Mouse (Mus musculus) lung, embryonic 16.5 days (tissue): ENCODE measurements around the gene Pkd1l2. TPM values are rescaled to one million over a fixed set of nuclear protein-coding genes. Genes with fewer than 3 reads are reported as not detected.

Experiments used
- ATAC-seq: fragments of 200-750 bp; cut with Nextera tagmentation; 2 replicates; pipeline ENCODE4 v1.8.0; 2017; ENCODE audit warnings: low read depth, mild to moderate bottlenecking, moderate library complexity
- H3K27ac ChIP-seq: fragments of 300-500 bp; sonication (generic); 2 replicates; pipeline ENCODE4 v1.5.1; 2014; ENCODE audit warnings: mild to moderate bottlenecking, control low read depth, low read length
- H3K27me3 ChIP-seq: fragments of 300-500 bp; sonication (generic); 2 replicates; pipeline ENCODE4 v1.6.1; 2014; ENCODE audit warnings: low read depth, low read length, mixed read lengths; ENCODE audit not compliant: control insufficient read depth, insufficient read depth
- H3K36me3 ChIP-seq: fragments of 300-500 bp; sonication (generic); 2 replicates; pipeline ENCODE4 v1.6.1; 2014; ENCODE audit warnings: low read length; ENCODE audit not compliant: control insufficient read depth, insufficient read depth
- H3K4me1 ChIP-seq: fragments of 300-500 bp; sonication (generic); replicated peaks from 2 replicates; pipeline ENCODE4 v1.6.1; 2014; ENCODE audit warnings: low read length, mixed read lengths; ENCODE audit not compliant: control insufficient read depth, insufficient read depth
- H3K4me2 ChIP-seq: fragments of 300-500 bp; sonication (generic); 2 replicates; pipeline ENCODE4 v1.6.1; 2014; ENCODE audit warnings: low read depth, low read length, control low read depth
- H3K4me3 ChIP-seq: fragments of 300-500 bp; sonication (generic); 2 replicates; pipeline ENCODE4 v1.5.1; 2014; ENCODE audit warnings: mild to moderate bottlenecking, low read length, control low read depth
- H3K9ac ChIP-seq: fragments of 300-500 bp; sonication (generic); 2 replicates; pipeline ENCODE4 v1.6.1; 2014; ENCODE audit warnings: low read length, control low read depth
- H3K9me3 ChIP-seq: fragments of 300-500 bp; sonication (generic); 2 replicates; pipeline ENCODE4 v1.6.1; 2016; ENCODE audit warnings: low read length; ENCODE audit not compliant: control insufficient read depth
- WGBS: fragments of 180-500 bp; shearing (Covaris S2); extraction: QIAGEN DNeasy Blood & Tissue Kit; methylation state at CpG from one replicate; pipeline ENCODE4 v1.1.7; 2014; 5-methylcytosine and 5-hydroxymethylcytosine counted together
- polyA plus RNA-seq: library from polyadenylated mRNA; unstranded; fragments of >200 nt; fragmentation: Nextera tagmentation; extraction: Ambion mirVana; gene quantifications from 2 replicates; pipeline ENCODE4 v1.2.1, GENCODE M21; 2015

The Pkd1l2 gene
- polyA plus RNA-seq, result not detected in 2 replicates

- H3K4me2 ChIP-seq, result no peak within 1 kb of the TSS
- no peaks in the 10 kb centered on the region for H3K36me3 ChIP-seq
- H3K27ac ChIP-seq, result no peak within 1 kb of the TSS
- WGBS, result 72% methylated on average over 8 of the region's 8 CpGs
- no peak within 1 kb of the TSS for H3K9ac ChIP-seq
- no peaks in the 10 kb centered on the region; the same call in 1 of the 2 replicates for H3K4me1 ChIP-seq
- H3K27me3 ChIP-seq, result no peaks in the 10 kb centered on the region
- no peak for ATAC-seq
- no peaks in the 10 kb centered on the region for H3K9me3 ChIP-seq
- H3K4me3 ChIP-seq, result no peak within 1 kb of the TSS
These were observed at the start of gene Pkd1l2 for GRCm38 (mm10) chr8:117082399-117082872. Gene Pkd1l2 (minus strand): TSS chr8:117082449.

- no peak for ATAC-seq
- no peaks in the 10 kb centered on the region for H3K36me3 ChIP-seq
- H3K9me3 ChIP-seq, result no peaks in the 10 kb centered on the region
- H3K4me2 ChIP-seq, result no peak overlapping the region
- WGBS, result 82% methylated on average over 8 of the region's 8 CpGs
- H3K4me3 ChIP-seq, result no peak overlapping the region
- H3K27me3 ChIP-seq, result no peaks in the 10 kb centered on the region
- H3K4me1 ChIP-seq, result no peaks in the 10 kb centered on the region; the same call in 1 of the 2 replicates
- no peak overlapping the region for H3K9ac ChIP-seq
- H3K27ac ChIP-seq, result no peak overlapping the region
These were observed 44.8 kb upstream of the Pkd1l2 start for GRCm38 (mm10) chr8:117127063-117127462.

GRCm38 (mm10) chr8:117126411-117126810 lies 44.2 kb upstream of the Pkd1l2 start:
- Histone ChIP-seq H3K9ac (no peak overlapping the region), H3K36me3 (no peaks in the 10 kb centered on the region), H3K4me2 (no peak overlapping the region), H3K27ac (no peak overlapping the region), H3K27me3 (no peaks in the 10 kb centered on the region), H3K4me3 (no peak overlapping the region), H3K4me1 (no peaks in the 10 kb centered on the region; the same call in 1 of the 2 replicates), H3K9me3 (no peaks in the 10 kb centered on the region)
- ATAC-seq, result no peak
- WGBS, result 92% methylated on average over 3 of the region's 3 CpGs

- no peak overlapping the region for H3K9ac ChIP-seq
- no peak overlapping the region for H3K27ac ChIP-seq
- no peak for ATAC-seq
- no peaks in the 10 kb centered on the region; the same call in 1 of the 2 replicates for H3K4me1 ChIP-seq
- no peaks in the 10 kb centered on the region for H3K27me3 ChIP-seq
- no peaks in the 10 kb centered on the region for H3K36me3 ChIP-seq
- H3K4me2 ChIP-seq, result no peak overlapping the region
- H3K9me3 ChIP-seq, result no peaks in the 10 kb centered on the region
- 86% methylated on average over 3 of the region's 3 CpGs for WGBS
- no peak overlapping the region for H3K4me3 ChIP-seq
These were observed 43.6 kb upstream of the Pkd1l2 start for GRCm38 (mm10) chr8:117125854-117126253.

GRCm38 (mm10) chr8:117123850-117124633 lies 41.8 kb upstream of the Pkd1l2 start:
- peak; percentile 82 for ATAC-seq
- H3K4me3 ChIP-seq, result no peak overlapping the region
- WGBS, result 62% methylated on average over 13 of the region's 13 CpGs

GRCm38 (mm10) chr8:117121277-117121676 lies 39.0 kb upstream of the Pkd1l2 start:
- no peak overlapping the region for H3K4me3 ChIP-seq
- no peak overlapping the region for H3K9ac ChIP-seq
- H3K36me3 ChIP-seq, result no peaks in the 10 kb centered on the region
- 62% methylated on average over 8 of the region's 8 CpGs for WGBS
- no peaks in the 10 kb centered on the region; the same call in 1 of the 2 replicates for H3K4me1 ChIP-seq
- no peak overlapping the region for H3K4me2 ChIP-seq
- H3K9me3 ChIP-seq, result no peaks in the 10 kb centered on the region
- no peak overlapping the region for H3K27ac ChIP-seq
- ATAC-seq, result no peak; the same call in 1 of the 2 replicates
- H3K27me3 ChIP-seq, result no peaks in the 10 kb centered on the region

More at GRCm38 (mm10) chr8:117123850-117124633, 41.8 kb upstream of the Pkd1l2 start:
- Histone ChIP-seq H3K27me3 (no peaks in the 10 kb centered on the region), H3K9me3 (no peaks in the 10 kb centered on the region), H3K4me1 (no peaks in the 10 kb centered on the region; the same call in 1 of the 2 replicates), H3K9ac (no peak overlapping the region), H3K4me2 (no peak overlapping the region), H3K27ac (no peak overlapping the region), H3K36me3 (no peaks in the 10 kb centered on the region)

GRCm38 (mm10) chr8:117118409-117118808 lies 36.2 kb upstream of the Pkd1l2 start:
- WGBS, result 80% methylated on average over 9 of the region's 9 CpGs
- H3K27ac ChIP-seq, result no peak overlapping the region
- H3K9ac ChIP-seq, result no peak overlapping the region
- no peak overlapping the region for H3K4me3 ChIP-seq
- no peaks in the 10 kb centered on the region for H3K9me3 ChIP-seq
- H3K4me1 ChIP-seq, result peaks cover 8% of the 10 kb centered on the region; the same call in 1 of the 2 replicates
- H3K4me2 ChIP-seq, result no peak overlapping the region
- no peaks in the 10 kb centered on the region for H3K36me3 ChIP-seq
- no peaks in the 10 kb centered on the region for H3K27me3 ChIP-seq
- no peak for ATAC-seq

GRCm38 (mm10) chr8:117116534-117116933 lies 34.3 kb upstream of the Pkd1l2 start:
- Histone ChIP-seq H3K4me2 (no peak overlapping the region), H3K36me3 (no peaks in the 10 kb centered on the region), H3K4me3 (no peak overlapping the region), H3K9me3 (no peaks in the 10 kb centered on the region), H3K4me1 (peaks cover 8% of the 10 kb centered on the region; the same call in 1 of the 2 replicates), H3K27ac (no peak overlapping the region), H3K27me3 (no peaks in the 10 kb centered on the region), H3K9ac (no peak overlapping the region)
- WGBS, result 59% methylated on average over 7 of the region's 7 CpGs
- ATAC-seq, result no peak

- peaks cover 8% of the 10 kb centered on the region; the same call in 1 of the 2 replicates for H3K4me1 ChIP-seq
- no peaks in the 10 kb centered on the region for H3K9me3 ChIP-seq
- peak overlapping the region; percentile 23 for H3K4me3 ChIP-seq
- H3K27ac ChIP-seq, result peak overlapping the region; percentile 65
- 0 out of 2 replicates have a peak overlapping the region, but pooled peaks have one; percentile 26 for H3K9ac ChIP-seq
- H3K4me2 ChIP-seq, result peak overlapping the region; percentile 39
- H3K36me3 ChIP-seq, result no peaks in the 10 kb centered on the region
- no peaks in the 10 kb centered on the region for H3K27me3 ChIP-seq
- ATAC-seq, result peak; percentile 51
- 12% methylated on average over 13 of the region's 13 CpGs for WGBS
These were observed 33.6 kb upstream of the Pkd1l2 start for GRCm38 (mm10) chr8:117115676-117116446.
